Mouse (Mus musculus): ENCODE results near the gene Trank1. TPM values are rescaled to one million over a fixed set of nuclear protein-coding genes. Genes with fewer than 3 reads are reported as not detected.

Gene Trank1
- total and polyA plus RNA-seq, 3 experiments = 0.04 TPM; not detected in 2

DNA sequence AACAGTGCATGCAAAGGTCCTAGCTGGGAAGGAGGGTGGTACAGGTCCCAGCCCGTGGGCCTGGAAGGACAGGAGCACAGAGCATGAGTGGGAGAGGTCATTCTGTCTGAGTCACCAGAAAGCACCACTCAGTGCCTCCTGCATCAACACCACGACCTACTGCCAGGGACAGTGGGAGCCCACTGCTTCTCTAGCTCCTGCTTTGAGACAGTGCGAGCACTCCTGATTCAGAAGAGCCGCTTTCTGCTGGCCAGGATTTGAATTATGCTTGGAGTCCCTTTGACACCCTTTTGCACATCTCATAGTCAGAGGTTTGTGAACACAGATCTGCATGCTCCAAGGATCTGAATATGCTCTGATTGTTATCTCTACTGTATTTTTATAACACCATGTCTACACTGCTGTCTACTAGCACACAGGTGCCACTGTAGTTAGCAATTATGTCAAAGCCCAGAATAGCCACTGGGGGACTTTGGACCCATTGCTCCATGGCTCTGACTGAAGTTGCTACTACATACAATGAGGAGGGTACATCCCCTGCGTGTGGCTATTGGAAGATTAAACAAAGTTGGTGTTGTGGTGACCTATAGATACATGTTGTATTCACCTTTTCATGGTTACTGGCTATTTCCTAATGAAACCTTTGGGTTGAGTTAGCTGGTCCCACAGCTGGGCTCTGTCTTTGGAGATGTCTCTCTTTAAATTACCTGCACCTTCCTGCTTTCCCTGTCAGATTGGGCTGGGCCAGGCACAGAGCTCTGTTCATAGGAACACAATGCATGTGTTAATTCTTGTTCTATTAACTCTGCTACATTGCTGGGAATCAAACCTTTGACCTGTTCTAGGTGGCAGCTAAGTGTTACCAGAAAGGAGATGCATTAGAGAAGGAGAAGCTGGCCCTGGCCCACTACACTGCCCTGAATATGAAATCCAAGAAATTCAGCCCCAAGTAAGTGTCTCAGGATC, 74.3 kb downstream of the Trank1 start:
- Histone ChIP-seq H3K79me2 (replicated peaks; ENCODE audit: control insufficient read depth, insufficient read depth, low read length) (no peaks in the 10 kb centered on the region), H3K4me1 (ENCODE audit: control insufficient read depth, insufficient read depth, low read length) (no peaks in the 10 kb centered on the region), H3K27ac (no peak overlapping the region), H3K36me3 (ENCODE audit: control insufficient read depth, insufficient read depth, low read length) (no peaks in the 10 kb centered on the region), H3K27me3 (ENCODE audit: control insufficient read depth, insufficient read depth, low read length) (no peaks in the 10 kb centered on the region), H3K4me3 (no peak overlapping the region), H3K9ac (ENCODE audit: low read depth, low read length) (no peak overlapping the region)
- 80% methylated on average over 5 of the region's 5 CpGs for WGBS
- no peak for DNase-seq
- intact Hi-C loops (cut with DNase I) = no loop called here
- TF ChIP-seq CTCF (IDR thresholded peaks at IDR 0.05) = no peak
- TF ChIP-seq POLR2A (IDR thresholded peaks at IDR 0.05; ENCODE audit: insufficient read depth, low read depth, low read length) = no peak
- TF ChIP-seq EP300 (IDR thresholded peaks at IDR 0.05; ENCODE audit: insufficient read depth, low read depth, low read length) = no peak

DNA sequence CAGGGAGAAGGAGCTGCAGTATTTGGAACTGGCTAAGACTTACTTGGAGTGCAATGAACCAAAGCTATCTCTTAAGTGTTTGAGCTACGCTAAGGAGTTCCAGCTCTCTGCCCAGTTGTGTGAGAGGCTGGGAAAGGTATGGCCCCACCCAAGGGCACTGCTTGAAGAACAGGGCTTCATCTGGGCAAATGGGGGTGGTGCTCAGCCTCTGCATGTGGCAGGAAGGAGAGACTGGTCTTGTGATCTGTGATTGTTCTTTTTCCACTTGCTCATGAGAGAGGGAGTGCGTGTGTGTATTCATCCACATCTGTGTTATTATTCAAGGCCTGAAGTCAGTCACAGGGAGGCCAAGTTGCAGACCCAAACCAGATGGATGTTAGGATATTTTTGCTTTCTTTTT, 75.0 kb downstream of the Trank1 start:
- TF ChIP-seq CTCF (IDR thresholded peaks at IDR 0.05) (no peak), EP300 (IDR thresholded peaks at IDR 0.05; ENCODE audit: insufficient read depth, low read depth, low read length) (no peak), POLR2A (IDR thresholded peaks at IDR 0.05; ENCODE audit: insufficient read depth, low read depth, low read length) (no peak)
- Histone ChIP-seq H3K27me3 (ENCODE audit: control insufficient read depth, insufficient read depth, low read length) (no peaks in the 10 kb centered on the region), H3K36me3 (ENCODE audit: control insufficient read depth, insufficient read depth, low read length) (no peaks in the 10 kb centered on the region), H3K79me2 (replicated peaks; ENCODE audit: control insufficient read depth, insufficient read depth, low read length) (no peaks in the 10 kb centered on the region), H3K4me3 (no peak overlapping the region), H3K4me1 (ENCODE audit: control insufficient read depth, insufficient read depth, low read length) (no peaks in the 10 kb centered on the region), H3K9ac (ENCODE audit: low read depth, low read length) (no peak overlapping the region), H3K27ac (no peak overlapping the region)
- 55% methylated on average over 2 of the region's 2 CpGs for WGBS
- no peak for DNase-seq
- intact Hi-C loops (cut with DNase I) = no loop called here

DNA sequence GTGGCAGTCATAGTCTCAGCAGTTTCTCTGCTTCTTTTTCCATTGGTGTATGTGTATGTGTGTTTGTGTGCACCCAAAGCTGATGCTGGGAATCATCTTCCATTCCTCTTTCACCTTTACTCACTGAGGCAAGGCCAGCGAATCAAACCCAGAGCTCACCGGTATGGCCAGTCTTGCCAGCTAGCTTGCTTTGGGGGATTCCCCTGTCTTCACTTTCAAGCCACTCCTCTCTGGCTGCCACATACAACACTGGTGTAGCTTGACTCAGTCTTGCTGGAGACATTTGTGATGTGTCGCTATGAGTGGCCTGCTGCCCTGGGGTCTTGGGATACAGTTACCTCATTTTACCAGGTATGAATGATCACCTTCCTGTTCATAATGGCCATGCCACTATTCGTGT, 76.0 kb downstream of the Trank1 start:
- no peak for DNase-seq
- H3K36me3 ChIP-seq (ENCODE audit: control insufficient read depth, insufficient read depth, low read length) = no peaks in the 10 kb centered on the region
- H3K4me3 ChIP-seq = no peak overlapping the region
- intact Hi-C loops (cut with DNase I) = no loop called here
- no peak overlapping the region for H3K9ac ChIP-seq (ENCODE audit: low read depth, low read length)
- H3K79me2 ChIP-seq (replicated peaks; ENCODE audit: control insufficient read depth, insufficient read depth, low read length) = no peaks in the 10 kb centered on the region
- TF ChIP-seq POLR2A (IDR thresholded peaks at IDR 0.05; ENCODE audit: insufficient read depth, low read depth, low read length) = no peak
- TF ChIP-seq EP300 (IDR thresholded peaks at IDR 0.05; ENCODE audit: insufficient read depth, low read depth, low read length) = no peak
- TF ChIP-seq CTCF (IDR thresholded peaks at IDR 0.05) = no peak
- WGBS = 82% methylated on average over 4 of the region's 4 CpGs
- no peak overlapping the region for H3K27ac ChIP-seq
- no peaks in the 10 kb centered on the region for H3K27me3 ChIP-seq (ENCODE audit: control insufficient read depth, insufficient read depth, low read length)
- H3K4me1 ChIP-seq (ENCODE audit: control insufficient read depth, insufficient read depth, low read length) = no peaks in the 10 kb centered on the region

DNA sequence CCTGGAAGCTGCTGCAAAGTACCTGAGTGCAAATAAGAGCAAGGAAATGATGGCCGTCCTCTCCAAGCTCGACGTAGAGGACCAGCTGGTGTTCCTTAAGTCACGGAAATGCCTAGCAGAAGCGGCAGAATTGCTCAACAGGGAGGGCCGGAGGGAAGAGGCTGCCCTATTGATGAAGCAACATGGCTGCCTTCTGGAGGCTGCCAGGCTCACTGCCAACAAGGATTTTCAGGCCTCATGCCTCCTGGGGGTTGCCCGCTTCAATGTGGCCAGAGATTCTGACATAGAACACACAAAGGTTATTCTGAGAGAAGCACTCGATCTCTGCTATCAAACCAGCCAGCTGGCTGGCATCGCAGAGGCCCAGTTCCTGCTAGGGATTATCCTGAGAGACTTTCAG, 78.5 kb downstream of the Trank1 start:
- 78% methylated on average over 9 of the region's 9 CpGs for WGBS
- TF ChIP-seq EP300 (IDR thresholded peaks at IDR 0.05; ENCODE audit: insufficient read depth, low read depth, low read length) (no peak), POLR2A (IDR thresholded peaks at IDR 0.05; ENCODE audit: insufficient read depth, low read depth, low read length) (no peak), CTCF (IDR thresholded peaks at IDR 0.05) (no peak)
- intact Hi-C loops (cut with DNase I) = no loop called here

DNA sequence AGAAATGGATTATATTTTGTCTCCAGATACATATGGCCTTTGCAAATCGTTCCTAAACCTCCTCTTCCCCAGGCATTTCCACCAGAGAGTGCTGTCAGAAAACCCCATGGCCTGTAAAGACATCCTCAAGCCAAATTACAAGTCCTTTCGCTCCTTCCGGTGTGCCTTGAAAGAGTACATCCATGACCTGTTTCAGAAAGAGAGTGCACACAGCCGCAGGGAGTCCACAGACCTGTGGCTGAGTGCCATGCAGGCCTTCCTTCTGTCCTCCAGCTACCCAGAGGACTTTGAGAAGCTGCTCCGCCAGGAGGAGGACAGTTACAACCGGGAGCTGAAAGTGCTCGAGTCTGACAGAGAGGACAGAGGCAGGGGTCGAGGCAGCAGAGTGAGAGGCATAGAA, 79.5 kb downstream of the Trank1 start:
- Histone ChIP-seq H3K79me2 (replicated peaks; ENCODE audit: control insufficient read depth, insufficient read depth, low read length) (no peaks in the 10 kb centered on the region), H3K27ac (no peak overlapping the region), H3K4me3 (no peak overlapping the region), H3K27me3 (ENCODE audit: control insufficient read depth, insufficient read depth, low read length) (no peaks in the 10 kb centered on the region), H3K9ac (ENCODE audit: low read depth, low read length) (no peak overlapping the region), H3K4me1 (ENCODE audit: control insufficient read depth, insufficient read depth, low read length) (no peaks in the 10 kb centered on the region), H3K36me3 (ENCODE audit: control insufficient read depth, insufficient read depth, low read length) (no peaks in the 10 kb centered on the region)
- intact Hi-C loops (cut with DNase I) = no loop called here
- WGBS = 75% methylated on average over 8 of the region's 8 CpGs
- TF ChIP-seq CTCF (IDR thresholded peaks at IDR 0.05) (no peak), POLR2A (IDR thresholded peaks at IDR 0.05; ENCODE audit: insufficient read depth, low read depth, low read length) (no peak), EP300 (IDR thresholded peaks at IDR 0.05; ENCODE audit: insufficient read depth, low read depth, low read length) (no peak)
- no peak for DNase-seq

More for the DNA sequence above, 78.5 kb downstream of the Trank1 start:
- H3K27ac ChIP-seq = no peak overlapping the region
- no peak for DNase-seq
- no peaks in the 10 kb centered on the region for H3K79me2 ChIP-seq (replicated peaks; ENCODE audit: control insufficient read depth, insufficient read depth, low read length)
- H3K4me1 ChIP-seq (ENCODE audit: control insufficient read depth, insufficient read depth, low read length) = no peaks in the 10 kb centered on the region
- H3K4me3 ChIP-seq = no peak overlapping the region
- no peaks in the 10 kb centered on the region for H3K36me3 ChIP-seq (ENCODE audit: control insufficient read depth, insufficient read depth, low read length)
- H3K27me3 ChIP-seq (ENCODE audit: control insufficient read depth, insufficient read depth, low read length) = no peaks in the 10 kb centered on the region
- H3K9ac ChIP-seq (ENCODE audit: low read depth, low read length) = no peak overlapping the region

DNA sequence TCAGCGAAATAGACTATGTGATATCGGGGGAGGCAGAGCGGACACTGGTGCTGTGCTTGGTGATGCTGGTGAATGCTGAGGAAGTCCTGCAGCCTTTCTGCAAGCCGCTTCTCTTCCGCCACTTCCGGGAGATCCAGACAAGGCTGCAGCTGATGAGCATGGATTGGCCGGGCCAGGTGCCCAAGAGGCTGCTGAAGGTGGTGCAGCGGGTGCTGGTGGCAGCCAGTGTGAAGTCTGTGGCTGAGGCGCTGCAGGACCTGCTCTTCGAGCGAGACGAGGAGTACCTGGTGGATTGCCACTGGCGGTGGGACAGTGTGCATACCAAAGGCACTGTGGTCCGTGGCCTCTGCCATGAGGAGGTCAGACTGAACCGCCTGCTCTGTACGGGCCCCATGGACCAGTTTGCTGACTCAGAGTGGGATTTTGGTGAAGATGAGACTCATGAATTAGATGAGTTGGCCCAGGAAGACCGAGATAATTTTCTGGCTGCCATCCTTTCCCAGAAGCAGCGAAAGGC, 80.4 kb downstream of the Trank1 start:
- no peak overlapping the region for H3K27ac ChIP-seq
- no peak overlapping the region for H3K4me3 ChIP-seq
- 83% methylated on average over 18 of the region's 18 CpGs for WGBS
- TF ChIP-seq CTCF (IDR thresholded peaks at IDR 0.05) (no peak), EP300 (IDR thresholded peaks at IDR 0.05; ENCODE audit: insufficient read depth, low read depth, low read length) (no peak)
- H3K36me3 ChIP-seq (ENCODE audit: control insufficient read depth, insufficient read depth, low read length) = no peaks in the 10 kb centered on the region
- no peaks in the 10 kb centered on the region for H3K79me2 ChIP-seq (replicated peaks; ENCODE audit: control insufficient read depth, insufficient read depth, low read length)
- intact Hi-C loops (cut with DNase I) = no loop called here
- DNase-seq = no peak
- H3K27me3 ChIP-seq (ENCODE audit: control insufficient read depth, insufficient read depth, low read length) = no peaks in the 10 kb centered on the region
- H3K9ac ChIP-seq (ENCODE audit: low read depth, low read length) = no peak overlapping the region
- H3K4me1 ChIP-seq (ENCODE audit: control insufficient read depth, insufficient read depth, low read length) = no peaks in the 10 kb centered on the region

Data from heart, adult 2 months (tissue).